13 mouse cellular contexts compared by ENCODE assay signal in genomic region chr6:121067426-121068086, GRCm38 (mm10).
DNase-seq lines count a peak whose midpoint lies in the region; ATAC-seq and TF ChIP-seq lines count a peak whose summit lies in the region.
"Had no signal": no experiment of that assay in that cellular context is flagged by ENCODE, and none has a peak within 500 bp of the region (broad histone marks: within the 10 kb centered on the region; RNA-seq: fewer than 3 reads in every experiment).

No protein-coding gene starts in this region.

- no peak for DNase-seq in forebrain, embryonic 10.5 days (ENCODE audit: extremely low spot score, low spot score)
- no peak for DNase-seq in forebrain, embryonic 14.5 days (ENCODE audit: low spot score)
- DNase-seq in ZHBTc4 (ENCODE audit: low read depth, low spot score) (peak; percentile 36), adipocyte (ENCODE audit: low spot score) (no peak)
- peak; percentile 31 for DNase-seq in heart, postnatal 25 days (ENCODE audit: low spot score)
- DNase-seq in kidney, postnatal 36 days = peak; percentile 80 to 87
- no peak for DNase-seq in layer of hippocampus, adult 2 months (ENCODE audit: low spot score in 2 of 2)
- no peak for DNase-seq in thymus, postnatal 4 days
- DNase-seq: gastrocnemius, postnatal 25 days; liver had no signal

- no peaks in the 10 kb centered on the region for H3K36me3 ChIP-seq in forebrain, embryonic 10.5 days (replicated peaks)
- H3K36me3 ChIP-seq in forebrain, embryonic 14.5 days (ENCODE audit: control insufficient read depth, insufficient read depth, low read length) = no peaks in the 10 kb centered on the region
- H3K36me3 ChIP-seq: embryonic facial prominence, embryonic 13.5 days; neural tube, embryonic 12.5 days had no signal

- H3K4me2 ChIP-seq in forebrain, embryonic 14.5 days (ENCODE audit: low read length) = no peak overlapping the region
- H3K4me2 ChIP-seq: embryonic facial prominence, embryonic 13.5 days; neural tube, embryonic 12.5 days had no signal

- H3K9ac ChIP-seq in forebrain, embryonic 14.5 days (ENCODE audit: low read length) = no peak overlapping the region
- H3K9ac ChIP-seq: embryonic facial prominence, embryonic 13.5 days; neural tube, embryonic 12.5 days had no signal

- no peak for TF ChIP-seq CTCF in layer of hippocampus, adult 2 months (conservative IDR thresholded peaks at IDR 0.05)

- H3K4me3 ChIP-seq in forebrain, embryonic 10.5 days = no peak overlapping the region
- no peak overlapping the region for H3K4me3 ChIP-seq in forebrain, embryonic 14.5 days (ENCODE audit: low read depth, low read length)
- no peak overlapping the region for H3K4me3 ChIP-seq in layer of hippocampus, adult 2 months
- H3K4me3 ChIP-seq: embryonic facial prominence, embryonic 13.5 days; neural tube, embryonic 12.5 days had no signal

- no peaks in the 10 kb centered on the region for H3K27me3 ChIP-seq in forebrain, embryonic 10.5 days (ENCODE audit: poor library complexity, severe bottlenecking)
- no peaks in the 10 kb centered on the region for H3K27me3 ChIP-seq in forebrain, embryonic 14.5 days (replicated peaks; ENCODE audit: control insufficient read depth, insufficient read depth, low read length)
- H3K27me3 ChIP-seq: embryonic facial prominence, embryonic 13.5 days; neural tube, embryonic 12.5 days had no signal

- ATAC-seq in forebrain, embryonic 14.5 days = no peak

- 67% methylated on average over 11 of the region's 11 CpGs for WGBS in forebrain, embryonic 10.5 days
- 68% methylated on average over 11 of the region's 11 CpGs for whole genome bisulfite sequencing in forebrain, embryonic 14.5 days

- peak overlapping the region; percentile 64 for H3K27ac ChIP-seq in forebrain, embryonic 10.5 days
- no peak overlapping the region for H3K27ac ChIP-seq in forebrain, embryonic 14.5 days (ENCODE audit: low read depth, low read length)
- H3K27ac ChIP-seq in layer of hippocampus, adult 2 months = no peak overlapping the region
- H3K27ac ChIP-seq: embryonic facial prominence, embryonic 13.5 days; macrophage had no signal

- intact Hi-C loops in heart, postnatal 25 days (cut with DNase I) = loop anchor here (2.0 to 5.0 kb wide), 2 partner anchors 21 to 40 kb away; no protein-coding TSS in a partner anchor

- H3K4me1 ChIP-seq in forebrain, embryonic 10.5 days = peaks cover 76% of the 10 kb centered on the region
- H3K4me1 ChIP-seq in forebrain, embryonic 14.5 days (ENCODE audit: control insufficient read depth, insufficient read depth, low read length) = peaks cover 14% of the 10 kb centered on the region

- no peaks in the 10 kb centered on the region for H3K9me3 ChIP-seq in forebrain, embryonic 10.5 days
- H3K9me3 ChIP-seq in forebrain, embryonic 14.5 days (replicated peaks; ENCODE audit: control insufficient read depth, low read length) = no peaks in the 10 kb centered on the region
- H3K9me3 ChIP-seq: embryonic facial prominence, embryonic 13.5 days; neural tube, embryonic 12.5 days had no signal

Comparison
In these comparisons a context has a peak if more than half of its experiments do, and no peak if none do; other contexts are left out.
1. DNase-seq: peak in ZHBTc4 (single experiment), heart, postnatal 25 days (single experiment) and kidney, postnatal 36 days (2 of 2); none in forebrain, embryonic 10.5 days (single experiment), forebrain, embryonic 14.5 days (single experiment), layer of hippocampus, adult 2 months (0 of 2), thymus, postnatal 4 days (single experiment) and adipocyte (single experiment).